Mouse (Mus musculus) heart, adult 2 months (tissue): Measurements from ENCODE around the gene Hs6st3.

Experiments used
- CTCF ChIP-seq: fragments of 200-600 bp; IDR thresholded peaks from 2 replicates; pipeline ENCODE4 v1.8.1; 2022; ENCODE audit warnings: antibody characterized with exemption, mild to moderate bottlenecking, moderate library complexity
- EP300 ChIP-seq: fragments of 200-500 bp; IDR thresholded peaks from 2 replicates; pipeline ENCODE4 v1.6.1; 2011; ENCODE audit warnings: low read depth, low read length, control low read depth; ENCODE audit not compliant: insufficient read depth
- POLR2A ChIP-seq: fragments of 200-500 bp; IDR thresholded peaks from 2 replicates; pipeline ENCODE4 v1.6.1; 2011; ENCODE audit warnings: mild to moderate bottlenecking, low read depth, low read length, control low read depth; ENCODE audit not compliant: insufficient read depth

DNA sequence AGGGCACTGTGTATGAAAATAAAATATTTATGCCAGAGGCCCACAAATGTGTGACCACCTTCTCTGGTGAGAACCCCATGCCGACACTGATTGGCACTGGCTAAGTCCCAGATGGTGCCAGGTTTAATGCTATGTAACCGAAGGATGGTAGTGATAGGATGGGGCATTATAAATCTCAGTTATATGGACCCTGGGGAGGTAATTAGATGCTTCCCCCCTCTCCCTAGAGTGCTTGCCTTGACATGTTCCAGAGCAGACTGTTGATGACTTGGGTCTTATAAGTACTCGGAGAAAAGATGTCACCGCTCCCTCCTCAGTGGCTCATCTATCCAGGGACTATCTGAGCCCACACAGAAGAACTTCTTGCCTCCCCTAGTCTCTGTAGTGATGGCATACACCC is 561.8 kb downstream of the Hs6st3 start:
- TF ChIP-seq CTCF (no peak), EP300 (no peak), POLR2A (no peak)
